Mouse (Mus musculus): Measurements from ENCODE around the gene Osbpl5. TPM values are rescaled to one million over a fixed set of nuclear protein-coding genes. Genes with fewer than 3 reads are reported as not detected.

Osbpl5 gene
- polyA plus RNA-seq, 1 experiment from 2014 or later = 9.4 TPM

- Histone ChIP-seq H3K27ac (no peak overlapping the region), H3K27me3 (ENCODE audit: poor library complexity, severe bottlenecking) (peaks cover 54% of the 10 kb centered on the region), H3K9me3 (no peaks in the 10 kb centered on the region), H3K4me1 (peaks cover 19% of the 10 kb centered on the region), H3K4me3 (no peak overlapping the region), H3K36me3 (replicated peaks) (no peaks in the 10 kb centered on the region)
- DNase-seq (ENCODE audit: extremely low spot score, low spot score) = no peak
- 77% methylated on average over 1 of the region's 1 CpGs for WGBS
Measured at GRCm38 (mm10) chr7:143751380-143751779, 5.4 kb downstream of the Osbpl5 start.

GRCm38 (mm10) chr7:143749045-143749444 is 7.7 kb downstream of the Osbpl5 start:
- no peak overlapping the region; the same call in 1 of the 2 replicates for H3K4me3 ChIP-seq
- H3K27ac ChIP-seq = 0 out of 2 replicates have a peak overlapping the region, but pooled peaks have one; percentile 62
- H3K4me1 ChIP-seq = peaks cover 15% of the 10 kb centered on the region
- no peak for DNase-seq (ENCODE audit: extremely low spot score, low spot score)
- H3K27me3 ChIP-seq (ENCODE audit: poor library complexity, severe bottlenecking) = peaks cover 31% of the 10 kb centered on the region
- H3K36me3 ChIP-seq (replicated peaks) = no peaks in the 10 kb centered on the region
- WGBS = 73% methylated on average over 3 of the region's 3 CpGs
- H3K9me3 ChIP-seq = no peaks in the 10 kb centered on the region

DNA sequence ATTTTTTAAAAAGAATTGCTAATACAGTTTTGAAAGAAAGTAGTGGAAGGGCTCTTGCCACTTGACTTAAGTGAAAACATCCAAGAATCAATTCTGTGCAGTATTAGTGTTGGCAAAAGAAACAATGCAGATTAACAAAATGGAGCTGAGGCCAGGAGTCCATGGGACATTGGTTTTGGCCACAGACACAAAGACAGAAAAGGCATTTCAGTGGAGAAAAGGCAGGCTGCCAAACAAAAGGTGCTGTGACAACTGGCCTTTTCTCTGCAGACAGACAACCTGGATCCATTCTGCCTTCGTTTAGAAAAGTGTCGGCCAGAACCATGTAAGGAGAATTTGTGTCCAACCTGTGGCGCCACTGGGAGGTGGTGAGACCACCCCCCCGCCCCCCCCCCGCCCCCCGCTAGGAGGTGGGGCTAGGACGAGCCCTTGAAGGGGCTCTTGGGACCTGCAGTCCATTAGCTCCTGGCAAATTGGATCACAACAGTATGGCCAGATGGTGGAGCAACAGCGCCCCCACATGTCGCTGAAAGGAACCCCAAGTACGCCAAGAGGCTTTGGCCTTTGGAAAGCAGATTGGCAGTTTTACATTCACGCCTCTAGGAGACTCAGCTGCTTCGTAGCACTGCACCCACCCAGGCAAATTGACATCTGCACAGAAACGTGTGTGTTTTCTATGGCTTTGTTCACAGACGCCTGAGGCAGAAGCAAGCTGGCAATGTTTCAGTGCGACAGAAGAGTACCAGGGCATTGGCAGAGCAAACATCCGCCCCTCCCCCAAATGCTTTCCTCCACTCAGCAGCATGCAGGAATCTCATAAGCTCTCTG is 8.5 kb downstream of the Osbpl5 start:
- no peaks in the 10 kb centered on the region for H3K9me3 ChIP-seq
- H3K27ac ChIP-seq = peak overlapping the region; percentile 62; the same call in 1 of the 2 replicates
- peaks cover 15% of the 10 kb centered on the region for H3K4me1 ChIP-seq
- peaks cover 29% of the 10 kb centered on the region for H3K27me3 ChIP-seq (ENCODE audit: poor library complexity, severe bottlenecking)
- no peaks in the 10 kb centered on the region for H3K36me3 ChIP-seq (replicated peaks)
- 4% methylated on average over 16 of the region's 16 CpGs for WGBS
- DNase-seq (ENCODE audit: extremely low spot score, low spot score) = peak; percentile 87
- peak overlapping the region; percentile 37 for H3K4me3 ChIP-seq

- WGBS = 21% methylated on average over 2 of the region's 2 CpGs
- Histone ChIP-seq H3K36me3 (replicated peaks) (no peaks in the 10 kb centered on the region), H3K27ac (peak overlapping the region; percentile 88), H3K4me1 (peaks cover 30% of the 10 kb centered on the region), H3K9me3 (no peaks in the 10 kb centered on the region), H3K4me3 (peak overlapping the region; percentile 71), H3K27me3 (ENCODE audit: poor library complexity, severe bottlenecking) (peaks cover 50% of the 10 kb centered on the region)
- DNase-seq (ENCODE audit: extremely low spot score, low spot score) = no peak
Measured at GRCm38 (mm10) chr7:143740653-143741052, 16.1 kb downstream of the Osbpl5 start.

DNA sequence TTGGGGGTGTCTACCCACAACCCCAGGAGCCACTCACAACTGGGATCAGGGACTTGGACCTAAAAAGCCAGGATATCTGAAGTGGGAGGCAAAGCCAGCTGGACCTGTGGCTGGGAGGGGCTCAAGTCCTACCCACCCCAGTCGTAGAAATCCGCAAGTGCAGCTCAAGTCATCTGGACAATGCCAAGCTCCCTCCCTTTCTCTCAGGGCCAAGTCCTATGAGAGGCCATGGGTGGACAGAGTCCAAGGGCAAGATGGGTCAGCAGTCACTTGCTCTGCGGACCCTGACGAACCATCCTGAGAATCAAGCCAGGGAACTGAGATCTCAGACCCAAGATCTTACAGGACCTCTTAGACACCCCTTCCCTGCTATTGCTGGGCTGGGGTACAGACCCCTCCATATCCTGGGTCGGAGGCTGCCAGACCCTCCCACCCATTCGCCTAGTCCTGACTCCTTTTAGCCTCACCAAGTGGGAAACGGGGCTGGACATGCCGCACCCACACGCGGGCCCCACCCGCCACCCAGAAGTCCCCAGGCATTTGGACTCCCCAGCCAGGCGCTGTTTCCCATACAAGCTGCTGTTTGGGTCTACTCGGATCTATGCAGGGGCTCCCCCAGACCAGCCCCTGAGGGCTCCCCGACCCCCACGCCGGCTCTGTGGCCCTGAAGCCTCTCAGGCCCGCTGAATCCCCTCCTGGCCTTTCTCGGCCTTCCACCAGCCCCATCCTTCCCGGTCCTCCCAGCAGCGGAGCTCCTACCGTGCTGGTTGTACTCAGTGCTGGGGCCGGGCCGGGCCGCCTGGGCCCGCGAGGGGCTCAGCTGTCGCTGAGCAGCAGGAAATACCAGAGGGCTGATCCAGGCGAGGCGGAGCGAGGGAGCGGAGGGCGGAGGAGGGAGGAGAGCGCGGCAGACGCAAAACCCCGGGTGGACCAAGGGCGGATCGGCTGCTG is 17.0 kb downstream of the Osbpl5 start:
- Histone ChIP-seq H3K27me3 (ENCODE audit: poor library complexity, severe bottlenecking) (peaks cover 50% of the 10 kb centered on the region), H3K4me1 (peaks cover 30% of the 10 kb centered on the region), H3K36me3 (replicated peaks) (no peaks in the 10 kb centered on the region), H3K9me3 (no peaks in the 10 kb centered on the region), H3K4me3 (peak overlapping the region; percentile 71), H3K27ac (peak overlapping the region; percentile 88)
- DNase-seq (ENCODE audit: extremely low spot score, low spot score) = peak; percentile 78
- WGBS = 3% methylated on average over 38 of the region's 38 CpGs

- H3K4me1 ChIP-seq = peaks cover 30% of the 10 kb centered on the region
- no peaks in the 10 kb centered on the region for H3K9me3 ChIP-seq
- H3K4me3 ChIP-seq = peak overlapping the region; percentile 71; the same call in 1 of the 2 replicates
- H3K27me3 ChIP-seq (ENCODE audit: poor library complexity, severe bottlenecking) = peaks cover 50% of the 10 kb centered on the region
- H3K36me3 ChIP-seq (replicated peaks) = no peaks in the 10 kb centered on the region
- WGBS = 49% methylated on average over 5 of the region's 5 CpGs
- H3K27ac ChIP-seq = 0 out of 2 replicates have a peak overlapping the region, but pooled peaks have one; percentile 6
- DNase-seq (ENCODE audit: extremely low spot score, low spot score) = no peak
Measured at GRCm38 (mm10) chr7:143738601-143739006, 18.2 kb downstream of the Osbpl5 start.

DNA sequence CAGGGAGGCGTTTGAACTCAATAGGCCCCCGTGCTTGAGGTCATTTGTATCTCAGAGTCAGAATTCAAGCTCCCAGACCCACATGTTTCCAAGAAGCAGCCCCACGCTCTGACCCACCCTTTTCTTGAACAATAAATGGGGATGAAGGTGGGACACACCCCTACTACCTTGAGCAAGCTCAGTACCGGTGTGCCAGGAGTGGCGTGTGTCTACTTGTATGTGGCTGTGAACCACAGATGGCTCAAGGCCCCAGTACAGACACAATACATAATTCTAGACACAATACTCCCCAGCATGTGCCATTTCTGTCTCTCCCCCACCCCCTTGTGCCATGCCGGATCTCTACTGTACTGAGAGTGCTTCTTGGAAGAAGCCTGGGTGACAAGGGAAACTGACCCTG is 18.6 kb downstream of the Osbpl5 start:
- H3K27ac ChIP-seq = 0 out of 2 replicates have a peak overlapping the region, but pooled peaks have one; percentile 6
- DNase-seq (ENCODE audit: extremely low spot score, low spot score) = no peak
- no peaks in the 10 kb centered on the region for H3K36me3 ChIP-seq (replicated peaks)
- H3K9me3 ChIP-seq = no peaks in the 10 kb centered on the region
- H3K27me3 ChIP-seq (ENCODE audit: poor library complexity, severe bottlenecking) = peaks cover 50% of the 10 kb centered on the region
- WGBS = 85% methylated on average over 6 of the region's 6 CpGs
- H3K4me3 ChIP-seq = no peak overlapping the region
- peaks cover 30% of the 10 kb centered on the region for H3K4me1 ChIP-seq

GRCm38 (mm10) chr7:143733746-143734145 is 23.0 kb downstream of the Osbpl5 start:
- Histone ChIP-seq H3K36me3 (replicated peaks) (no peaks in the 10 kb centered on the region), H3K4me3 (no peak overlapping the region), H3K4me1 (peaks cover 12% of the 10 kb centered on the region), H3K27ac (no peak overlapping the region), H3K27me3 (ENCODE audit: poor library complexity, severe bottlenecking) (peaks cover 9% of the 10 kb centered on the region), H3K9me3 (no peaks in the 10 kb centered on the region)
- 88% methylated on average over 4 of the region's 4 CpGs for WGBS
- DNase-seq (ENCODE audit: extremely low spot score, low spot score) = no peak

GRCm38 (mm10) chr7:143729886-143730285 is 26.9 kb downstream of the Osbpl5 start:
- H3K4me3 ChIP-seq = no peak overlapping the region
- no peaks in the 10 kb centered on the region for H3K9me3 ChIP-seq
- no peak for DNase-seq (ENCODE audit: extremely low spot score, low spot score)
- H3K27me3 ChIP-seq (ENCODE audit: poor library complexity, severe bottlenecking) = no peaks in the 10 kb centered on the region
- no peak overlapping the region for H3K27ac ChIP-seq
- H3K4me1 ChIP-seq = peaks cover 3% of the 10 kb centered on the region; the same call in 1 of the 2 replicates
- no peaks in the 10 kb centered on the region for H3K36me3 ChIP-seq (replicated peaks)
- 85% methylated on average over 10 of the region's 10 CpGs for WGBS

DNA sequence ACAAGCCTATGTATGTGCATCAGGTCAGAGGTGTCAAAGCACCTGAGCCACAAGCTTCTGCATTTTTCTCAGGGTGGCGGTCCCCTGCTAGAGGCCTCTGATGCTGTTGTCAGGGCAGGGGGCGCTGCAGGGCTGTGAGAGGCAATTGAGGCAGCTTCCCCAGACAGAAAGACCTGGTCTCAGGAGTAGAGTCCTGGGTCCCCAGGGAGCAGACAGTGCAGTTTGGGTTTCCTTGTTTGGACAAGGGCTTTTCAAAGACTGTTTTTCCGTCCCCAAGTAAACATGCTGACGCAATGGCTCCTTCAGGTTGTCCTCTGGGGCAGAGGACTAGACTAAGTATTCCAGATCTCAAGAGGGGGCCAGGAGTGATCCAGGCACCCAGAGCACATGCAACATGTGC is 30.4 kb downstream of the Osbpl5 start:
- no peak for DNase-seq (ENCODE audit: extremely low spot score, low spot score)
- whole genome bisulfite sequencing = 81% methylated on average over 4 of the region's 4 CpGs
- H3K36me3 ChIP-seq (replicated peaks) = no peaks in the 10 kb centered on the region

DNA sequence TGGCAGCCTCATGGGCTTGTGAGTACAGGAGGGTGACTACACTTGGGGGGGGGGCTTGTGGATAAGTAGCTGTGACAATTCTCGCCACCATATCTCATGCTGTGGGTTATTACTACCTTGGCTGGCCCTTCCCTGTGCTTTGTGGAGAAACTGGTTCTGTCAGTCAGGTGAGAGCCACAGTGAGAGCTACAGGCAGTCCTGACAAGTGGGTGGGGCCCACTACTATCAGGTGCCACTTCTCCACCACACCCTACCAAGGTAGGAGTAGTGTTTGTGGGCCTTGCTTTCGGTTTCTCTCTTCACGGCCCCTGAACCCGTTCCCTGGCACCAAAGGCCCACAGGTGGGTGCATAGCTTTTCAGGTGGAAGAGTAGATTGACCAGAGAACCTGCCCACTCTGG is 32.9 kb downstream of the Osbpl5 start:
- WGBS = 85% methylated on average over 4 of the region's 4 CpGs
- Histone ChIP-seq H3K4me1 (peaks cover 11% of the 10 kb centered on the region), H3K4me3 (no peak overlapping the region), H3K27ac (no peak overlapping the region), H3K36me3 (replicated peaks) (no peaks in the 10 kb centered on the region), H3K9me3 (no peaks in the 10 kb centered on the region), H3K27me3 (ENCODE audit: poor library complexity, severe bottlenecking) (no peaks in the 10 kb centered on the region)
- DNase-seq (ENCODE audit: extremely low spot score, low spot score) = no peak

More for the DNA sequence above, 30.4 kb downstream of the Osbpl5 start:
- Histone ChIP-seq H3K4me3 (no peak overlapping the region), H3K9me3 (no peaks in the 10 kb centered on the region), H3K4me1 (peaks cover 3% of the 10 kb centered on the region; the same call in 1 of the 2 replicates), H3K27ac (no peak overlapping the region), H3K27me3 (ENCODE audit: poor library complexity, severe bottlenecking) (no peaks in the 10 kb centered on the region)

- Histone ChIP-seq H3K27me3 (ENCODE audit: poor library complexity, severe bottlenecking) (no peaks in the 10 kb centered on the region), H3K27ac (no peak overlapping the region), H3K36me3 (replicated peaks) (no peaks in the 10 kb centered on the region), H3K4me3 (no peak overlapping the region), H3K4me1 (peaks cover 21% of the 10 kb centered on the region), H3K9me3 (no peaks in the 10 kb centered on the region)
- no peak for DNase-seq (ENCODE audit: extremely low spot score, low spot score)
- WGBS = 86% methylated on average over 5 of the region's 5 CpGs
Measured at GRCm38 (mm10) chr7:143722646-143723045, 34.1 kb downstream of the Osbpl5 start.
